Mouse (Mus musculus) splenic B cell, adult 2 months (primary cell): ENCODE data around the gene Mettl7a3.
"Not testable (repeated sequence)": the region's sequence is repeated elsewhere in the genome, so short reads cannot be mapped to it uniquely, and the experiment has no call there.

ENCODE experiments used
- DNase-seq: peaks from one replicate; pipeline ENCODE4 v3.0.0-alpha.2; 2011; ENCODE audit warnings: low read depth, low spot score
- H3K27me3 ChIP-seq: 2 replicates; pipeline ENCODE4 v1.6.1; 2012; ENCODE audit warnings: mild to moderate bottlenecking, low read length, moderate library complexity, mixed read lengths; ENCODE audit not compliant: control insufficient read depth, poor library complexity, insufficient read depth, severe bottlenecking
- H3K36me3 ChIP-seq: 2 replicates; pipeline ENCODE4 v1.6.1; 2012; ENCODE audit warnings: mild to moderate bottlenecking, low read length, moderate library complexity, mixed read lengths; ENCODE audit not compliant: control insufficient read depth, poor library complexity, insufficient read depth, severe bottlenecking

The Mettl7a3 gene

GRCm38 (mm10) chr15:100319884-100320283 is 14.8 kb upstream of the Mettl7a3 start:
- no peak for DNase-seq
- H3K27me3 ChIP-seq = no peaks in the 10 kb centered on the region
- no peaks in the 10 kb centered on the region for H3K36me3 ChIP-seq

- H3K27me3 ChIP-seq = no peaks in the 10 kb centered on the region
- no peaks in the 10 kb centered on the region for H3K36me3 ChIP-seq
- DNase-seq = no peak
These were observed 14.3 kb upstream of the Mettl7a3 start for GRCm38 (mm10) chr15:100320295-100320905.

DNA sequence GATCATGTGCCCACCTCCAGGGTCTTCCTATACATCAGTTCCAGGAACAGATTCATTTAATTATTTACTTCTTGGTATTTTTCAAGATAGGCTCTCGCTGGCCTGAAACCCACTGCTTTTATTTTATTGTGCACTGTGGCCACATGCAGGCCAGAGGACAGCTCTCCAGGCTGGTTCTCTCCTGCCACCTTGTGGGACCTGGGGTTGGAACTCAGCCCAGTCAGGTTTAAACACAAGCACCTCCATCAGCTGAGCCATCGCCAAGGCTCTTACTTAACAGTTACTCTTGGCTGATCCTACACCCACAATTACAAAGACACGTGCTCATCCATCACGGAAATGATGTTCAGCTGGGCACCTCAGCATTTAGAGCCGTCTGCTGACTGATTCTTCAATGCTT is 13.6 kb upstream of the Mettl7a3 start:
- peak; percentile 23 for DNase-seq
- Histone ChIP-seq H3K27me3 (no peaks in the 10 kb centered on the region), H3K36me3 (no peaks in the 10 kb centered on the region)

GRCm38 (mm10) chr15:100324021-100324591 is 10.6 kb upstream of the Mettl7a3 start:
- no peak for DNase-seq
- Histone ChIP-seq H3K36me3 (no peaks in the 10 kb centered on the region), H3K27me3 (no peaks in the 10 kb centered on the region)

GRCm38 (mm10) chr15:100325235-100325634 is 9.5 kb upstream of the Mettl7a3 start:
- Histone ChIP-seq H3K27me3 (no peaks in the 10 kb centered on the region), H3K36me3 (no peaks in the 10 kb centered on the region)
- no peak for DNase-seq

- H3K36me3 ChIP-seq, H3K27me3 ChIP-seq: not testable (repeated sequence)
- DNase-seq = peak; percentile 16
These were observed 6.6 kb upstream of the Mettl7a3 start for GRCm38 (mm10) chr15:100328089-100328488.

- DNase-seq, H3K36me3 ChIP-seq, H3K27me3 ChIP-seq: not testable (repeated sequence)
These were observed 5.4 kb upstream of the Mettl7a3 start for GRCm38 (mm10) chr15:100329336-100329735.

DNA sequence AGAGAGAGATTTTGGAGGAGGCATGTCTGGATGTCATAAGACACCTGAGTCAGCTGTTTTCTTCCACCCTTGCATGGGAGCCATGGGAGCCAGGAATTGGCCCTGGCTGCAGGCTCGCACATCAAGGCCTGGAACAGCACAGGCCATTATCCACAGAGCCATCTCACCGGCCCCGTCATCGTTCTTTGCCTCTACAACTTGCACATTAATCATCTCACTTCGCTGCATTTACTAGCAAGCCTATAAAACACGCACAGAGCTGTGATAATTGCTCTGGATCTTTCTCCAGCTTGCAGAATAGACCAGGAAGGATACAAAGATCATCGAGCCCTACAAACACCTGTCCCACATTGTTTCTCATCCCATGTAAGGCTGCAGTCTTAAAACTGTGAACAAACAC is 4.0 kb upstream of the Mettl7a3 start:
- no peak for DNase-seq
- H3K36me3 ChIP-seq = no peaks in the 10 kb centered on the region
- no peaks in the 10 kb centered on the region for H3K27me3 ChIP-seq

- H3K36me3 ChIP-seq, DNase-seq, H3K27me3 ChIP-seq: not testable (repeated sequence)
These were observed 2.4 kb upstream of the Mettl7a3 start for GRCm38 (mm10) chr15:100332077-100332961.

DNA sequence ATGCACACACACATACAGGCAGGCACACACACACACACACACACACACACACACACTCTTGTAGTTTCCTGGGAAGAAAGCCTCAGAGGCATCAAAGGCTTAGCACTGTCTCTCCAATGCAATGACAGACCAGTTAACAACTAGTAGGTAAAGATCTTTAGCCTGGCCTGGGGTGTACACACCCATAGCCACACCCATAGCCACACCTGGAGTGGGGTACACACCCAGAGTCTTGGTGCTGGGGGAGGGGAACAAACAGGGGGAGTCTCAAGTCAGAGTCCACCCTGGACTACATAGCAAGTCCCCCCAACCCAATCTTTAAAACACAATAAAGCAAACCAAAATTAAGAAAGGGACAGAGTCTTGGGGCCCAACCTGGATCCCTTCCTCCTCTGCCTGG is 2.6 kb downstream of the Mettl7a3 start:
- not testable (repeated sequence) for DNase-seq, H3K27me3 ChIP-seq, H3K36me3 ChIP-seq

GRCm38 (mm10) chr15:100337847-100338246 is 3.1 kb downstream of the Mettl7a3 start:
- peak; percentile 75 for DNase-seq
- H3K36me3 ChIP-seq, H3K27me3 ChIP-seq: not testable (repeated sequence)

- not testable (repeated sequence) for H3K27me3 ChIP-seq, H3K36me3 ChIP-seq, DNase-seq
These were observed 6.7 kb downstream of the Mettl7a3 start for GRCm38 (mm10) chr15:100341314-100341980.

DNA sequence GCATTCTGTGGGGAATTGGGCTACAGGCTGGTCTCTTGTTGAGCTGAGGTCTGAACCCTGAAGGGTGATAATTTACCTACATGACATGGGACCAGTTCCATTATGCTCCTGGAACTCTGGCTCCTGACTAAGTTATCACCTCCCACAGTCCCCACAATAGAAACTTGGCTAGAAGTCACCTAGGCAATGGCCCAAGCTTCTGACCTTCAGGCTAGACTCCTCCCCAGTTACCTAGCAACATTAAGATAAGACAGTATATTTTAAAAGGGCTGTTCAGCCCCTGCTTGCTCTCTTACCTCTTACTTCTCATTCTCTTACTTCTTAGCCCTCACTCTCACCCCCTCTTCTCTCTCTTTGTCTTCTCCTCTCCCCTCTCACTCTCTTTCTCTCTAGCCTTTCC is 10.8 kb downstream of the Mettl7a3 start:
- no peaks in the 10 kb centered on the region for H3K36me3 ChIP-seq
- no peak for DNase-seq
- no peaks in the 10 kb centered on the region for H3K27me3 ChIP-seq

DNA sequence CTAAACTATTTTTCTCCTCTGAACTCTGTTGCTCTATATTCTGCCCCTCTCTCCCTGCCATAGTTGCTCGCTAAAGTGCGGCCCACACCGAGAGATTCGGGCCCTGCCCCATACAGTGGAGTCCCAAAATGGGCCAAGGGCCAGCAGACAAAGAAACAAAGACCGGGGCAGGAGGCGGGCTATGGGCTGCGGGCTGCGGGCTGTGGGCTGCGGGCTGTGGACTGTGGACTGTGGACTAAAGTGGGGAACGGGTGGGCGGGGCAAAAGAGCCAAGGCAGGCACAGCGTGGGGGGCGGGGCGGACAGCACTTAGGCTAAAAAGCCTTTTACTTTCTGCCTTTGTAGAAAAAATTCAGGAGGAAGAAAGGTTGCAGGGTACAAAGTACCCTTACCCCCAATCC is 12.0 kb downstream of the Mettl7a3 start:
- Histone ChIP-seq H3K36me3 (no peaks in the 10 kb centered on the region), H3K27me3 (no peaks in the 10 kb centered on the region)
- no peak for DNase-seq

GRCm38 (mm10) chr15:100349496-100349895 is 14.8 kb downstream of the Mettl7a3 start:
- no peak for DNase-seq
- no peaks in the 10 kb centered on the region for H3K27me3 ChIP-seq
- H3K36me3 ChIP-seq = no peaks in the 10 kb centered on the region
